Mouse (Mus musculus) heart, embryonic 14.5 days (tissue): ENCODE data around the gene Yeats4. TPM values are rescaled to one million over a fixed set of nuclear protein-coding genes. Genes with fewer than 3 reads are reported as not detected.

Source experiments
- ATAC-seq: fragments of 200-750 bp; cut with Nextera tagmentation; 2 replicates; pipeline ENCODE4 v1.8.0; 2017; ENCODE audit warnings: low read depth, moderate TSS enrichment; ENCODE audit not compliant: insufficient number of reproducible peaks, insufficient read depth, low FRiP score
- H3K27ac ChIP-seq, 2 experiments: fragments of 200-500 bp in 1 of 2; fragments of 300-500 bp in 1 of 2; sonication (generic) in 1 of 2; replicated peaks in 1 of 2; 2 replicates each; pipeline ENCODE4 v1.5.1; 2012 to 2014; ENCODE audit warnings: low read depth in 2 of 2, low read length in 2 of 2, control low read depth in 1 of 2, mild to moderate bottlenecking in 1 of 2, mixed read lengths in 1 of 2; ENCODE audit not compliant: control insufficient read depth in 1 of 2, insufficient read depth in 1 of 2
- H3K27me3 ChIP-seq: fragments of 300-500 bp; sonication (generic); 2 replicates; pipeline ENCODE4 v1.6.1; 2014; ENCODE audit warnings: mild to moderate bottlenecking, low read length, control low read depth; ENCODE audit not compliant: control insufficient read depth, insufficient read depth
- H3K36me3 ChIP-seq: fragments of 300-500 bp; sonication (generic); 2 replicates; pipeline ENCODE4 v1.6.1; 2014; ENCODE audit warnings: mild to moderate bottlenecking, control low read depth, low read length, mixed read lengths; ENCODE audit not compliant: control insufficient read depth, insufficient read depth
- H3K4me1 ChIP-seq, 2 experiments: fragments of 200-500 bp in 1 of 2; fragments of 300-500 bp in 1 of 2; sonication (generic) in 1 of 2; 2 replicates each; pipeline ENCODE4 v1.6.1; 2012 to 2014; ENCODE audit warnings: low read length in 2 of 2, control low read depth in 1 of 2, mixed read lengths in 1 of 2; ENCODE audit not compliant: control insufficient read depth in 2 of 2, insufficient read depth in 2 of 2
- H3K4me2 ChIP-seq: fragments of 300-500 bp; sonication (generic); 2 replicates; pipeline ENCODE4 v1.6.1; 2014; ENCODE audit warnings: mild to moderate bottlenecking, low read length
- H3K4me3 ChIP-seq, 2 experiments: fragments of 200-500 bp in 1 of 2; fragments of 300-500 bp in 1 of 2; sonication (generic) in 1 of 2; 2 replicates each; pipeline ENCODE4 v1.5.1; 2012 to 2014; ENCODE audit warnings: low read length in 2 of 2, mild to moderate bottlenecking in 2 of 2, control low read depth in 1 of 2, low read depth in 1 of 2, moderate library complexity in 1 of 2; ENCODE audit not compliant: control insufficient read depth in 1 of 2, insufficient read depth in 1 of 2
- H3K9ac ChIP-seq: fragments of 300-500 bp; sonication (generic); 2 replicates; pipeline ENCODE4 v1.6.1; 2014; ENCODE audit warnings: mild to moderate bottlenecking, low read length
- H3K9me3 ChIP-seq: fragments of 300-500 bp; sonication (generic); 2 replicates; pipeline ENCODE4 v1.6.1; 2016; ENCODE audit warnings: low read length, control low read depth; ENCODE audit not compliant: control insufficient read depth
- WGBS: fragments of 180-500 bp; shearing (Covaris S2); extraction: QIAGEN DNeasy Blood & Tissue Kit; methylation state at CpG from one replicate; pipeline ENCODE4 v1.1.7; 2014; 5-methylcytosine and 5-hydroxymethylcytosine counted together
- polyA plus RNA-seq: library from polyadenylated mRNA; unstranded; fragments of >200 nt; fragmentation: Nextera tagmentation; extraction: Ambion mirVana; gene quantifications from 2 replicates; pipeline ENCODE4 v1.2.1, GENCODE M21; 2014

The Yeats4 gene
- polyA plus RNA-seq = 48.0 and 52.1 TPM in 2 replicates

DNA sequence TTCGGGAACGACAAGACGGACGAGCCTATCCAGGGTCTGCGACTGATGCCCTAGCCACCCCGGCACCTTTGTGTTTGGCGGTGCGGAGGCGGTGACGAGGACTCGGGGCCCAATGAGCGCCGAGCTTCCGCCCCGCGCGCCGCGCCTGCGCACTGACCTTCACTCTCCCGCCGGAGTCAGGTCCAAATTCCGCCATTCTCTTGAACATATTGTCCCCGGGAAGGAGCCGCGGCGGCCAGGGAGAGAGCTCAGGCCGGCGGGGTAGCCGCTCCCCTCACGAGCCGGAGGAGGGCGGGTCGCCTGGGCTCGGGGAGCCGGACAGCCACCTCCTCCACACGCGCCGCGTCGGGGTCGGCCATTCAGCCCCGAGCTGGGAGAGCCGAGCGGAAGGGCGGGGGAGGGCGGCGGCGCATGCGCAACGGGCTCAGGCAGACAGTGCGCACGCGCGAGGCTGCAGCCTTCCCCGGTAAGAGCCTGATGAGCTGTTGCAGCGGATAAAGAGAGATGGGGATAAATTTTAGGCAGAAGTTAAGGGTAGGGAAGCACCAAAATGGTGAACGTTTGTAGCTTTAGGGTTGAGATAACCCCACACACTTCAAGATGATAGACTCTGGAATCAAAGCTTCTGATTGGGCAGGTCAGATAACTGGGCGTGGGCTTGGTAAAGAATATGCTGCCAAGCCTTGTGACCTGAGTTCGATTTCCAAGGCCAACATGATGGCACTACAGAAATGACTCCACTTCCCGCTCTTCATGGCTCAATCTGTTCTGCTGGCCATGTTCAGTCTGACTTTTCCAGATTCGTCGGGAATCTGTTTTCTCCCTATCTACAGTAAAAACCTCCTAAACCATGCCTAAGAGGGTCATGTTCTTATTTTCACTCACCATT, at the start of gene Yeats4:
Gene Yeats4 (minus strand): TSS at position 406 of the 889 bp plus-strand sequence.
- WGBS = under 1% methylated on average over 62 of the region's 63 CpGs
- Histone ChIP-seq H3K27ac (peak within 1 kb of the TSS; percentile 98 to 99), H3K9me3 (no peaks in the 10 kb centered on the region), H3K27me3 (no peaks in the 10 kb centered on the region), H3K4me1 (peaks cover 0 to 17% of the 10 kb centered on the region in 2 experiments; a peak in 2 of 4 replicates), H3K9ac (peak within 1 kb of the TSS; percentile 94), H3K4me2 (peak within 1 kb of the TSS; percentile 90), H3K4me3 (peak within 1 kb of the TSS; percentile 84 to 91), H3K36me3 (peaks cover 37% of the 10 kb centered on the region)
- peak; percentile 94 for ATAC-seq

GRCm38 (mm10) chr10:117272023-117272422, 47.7 kb upstream of the Yeats4 start:
- no peak overlapping the region for H3K27ac ChIP-seq
- no peaks in the 10 kb centered on the region for H3K36me3 ChIP-seq
- H3K9ac ChIP-seq = no peak overlapping the region
- H3K4me3 ChIP-seq = no peak overlapping the region
- no peaks in the 10 kb centered on the region for H3K9me3 ChIP-seq
- H3K4me2 ChIP-seq = no peak overlapping the region
- no peak for ATAC-seq
- no peaks in the 10 kb centered on the region for H3K27me3 ChIP-seq
- no peaks in the 10 kb centered on the region; a peak in 1 of 4 replicates for H3K4me1 ChIP-seq

DNA sequence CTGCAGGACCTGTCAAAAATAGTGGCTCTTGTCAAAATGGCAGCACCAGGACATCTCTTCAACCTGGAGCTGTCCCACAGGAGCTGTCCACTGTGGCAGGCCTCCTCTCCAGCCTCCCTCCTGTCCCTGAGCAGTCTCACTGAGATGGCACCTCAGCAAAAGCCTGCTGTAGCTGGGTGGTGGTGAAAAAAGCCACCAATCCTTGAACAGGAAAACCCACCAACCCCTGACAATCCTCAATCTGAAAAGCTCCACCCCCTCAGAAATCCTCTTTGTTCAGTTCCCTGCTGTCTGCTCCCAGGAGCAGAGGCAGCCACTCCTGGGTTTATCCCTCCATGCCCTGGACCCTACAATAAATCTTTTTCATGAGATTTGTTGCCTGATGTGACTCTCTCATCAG, 35.6 kb upstream of the Yeats4 start:
- Histone ChIP-seq H3K4me2 (no peak overlapping the region), H3K9ac (no peak overlapping the region), H3K9me3 (0 out of 2 replicates have a peak, but pooled peaks cover 5% of the 10 kb centered on the region), H3K4me1 (no peaks in the 10 kb centered on the region), H3K4me3 (no peak overlapping the region), H3K27me3 (no peaks in the 10 kb centered on the region), H3K36me3 (no peaks in the 10 kb centered on the region), H3K27ac (no peak overlapping the region)
- no peak for ATAC-seq

- Histone ChIP-seq H3K9ac (no peak within 1 kb of the TSS), H3K9me3 (no peaks in the 10 kb centered on the region), H3K4me3 (no peak within 1 kb of the TSS), H3K27me3 (no peaks in the 10 kb centered on the region), H3K27ac (no peak within 1 kb of the TSS), H3K36me3 (no peaks in the 10 kb centered on the region), H3K4me2 (no peak within 1 kb of the TSS), H3K4me1 (no peaks in the 10 kb centered on the region)
- 84% methylated on average over 12 of the region's 12 CpGs for WGBS
- no peak for ATAC-seq
These were observed 14.3 kb upstream of the Yeats4 start, which contains the start of gene 9530003J23Rik for GRCm38 (mm10) chr10:117238603-117239002. Gene 9530003J23Rik, minus strand, starts transcription at chr10:117238703.

- Histone ChIP-seq H3K36me3 (no peaks in the 10 kb centered on the region), H3K9me3 (no peaks in the 10 kb centered on the region), H3K9ac (no peak overlapping the region), H3K27ac (no peak overlapping the region), H3K27me3 (no peaks in the 10 kb centered on the region), H3K4me2 (peak overlapping the region; percentile 39), H3K4me3 (no peak overlapping the region), H3K4me1 (no peaks in the 10 kb centered on the region)
- WGBS = 32% methylated on average over 11 of the region's 11 CpGs
- no peak for ATAC-seq
These were observed 11.6 kb upstream of the Yeats4 start for GRCm38 (mm10) chr10:117235866-117236265.

DNA sequence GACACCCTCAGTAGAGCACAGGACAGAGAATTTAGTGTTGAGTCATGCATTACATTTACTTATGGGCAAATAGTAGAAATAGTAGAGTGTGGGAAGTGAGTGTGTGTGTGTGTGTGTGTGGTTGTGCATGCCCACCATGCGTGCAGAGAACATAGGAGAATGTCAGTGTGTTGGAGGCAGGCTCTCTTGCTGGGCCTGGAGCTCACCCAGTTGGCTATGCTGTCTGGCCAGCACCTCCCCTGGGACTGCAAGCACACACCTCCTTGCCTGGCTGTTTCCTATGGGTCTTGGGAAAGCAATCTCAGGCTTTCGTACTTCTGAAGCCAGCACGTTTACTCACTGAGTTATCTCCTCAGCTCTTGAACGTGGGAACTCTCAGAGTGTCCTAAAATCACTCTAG, 10.5 kb upstream of the Yeats4 start:
- Histone ChIP-seq H3K4me3 (no peak overlapping the region), H3K36me3 (no peaks in the 10 kb centered on the region), H3K9me3 (no peaks in the 10 kb centered on the region), H3K9ac (no peak overlapping the region), H3K27me3 (no peaks in the 10 kb centered on the region), H3K4me1 (no peaks in the 10 kb centered on the region), H3K27ac (no peak overlapping the region), H3K4me2 (no peak overlapping the region)
- no peak for ATAC-seq
- WGBS = 52% methylated on average over 4 of the region's 4 CpGs

DNA sequence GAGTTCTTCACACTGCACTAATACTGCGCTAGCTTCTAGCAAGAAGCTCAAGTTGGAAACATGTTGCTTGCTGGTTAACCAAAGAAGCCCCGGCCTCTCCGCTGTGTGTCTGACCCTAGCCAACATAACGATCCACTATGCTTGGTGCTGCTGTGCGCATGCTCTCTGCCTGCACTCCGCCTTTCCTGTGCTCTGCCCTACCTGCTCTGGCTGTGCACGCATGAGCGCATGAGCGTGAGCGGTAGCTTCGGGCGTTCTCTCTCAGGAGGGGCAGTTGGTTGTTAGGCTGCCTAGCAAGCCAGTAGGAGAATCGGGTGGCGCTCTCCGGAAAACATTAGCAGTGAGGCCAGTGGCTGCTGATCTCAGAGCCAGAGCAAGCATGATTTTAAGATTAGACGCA, 5.5 kb upstream of the Yeats4 start:
- no peak overlapping the region for H3K9ac ChIP-seq
- ATAC-seq = no peak
- no peaks in the 10 kb centered on the region for H3K36me3 ChIP-seq
- WGBS = 70% methylated on average over 16 of the region's 16 CpGs
- peaks cover 0 to 2% of the 10 kb centered on the region in 2 experiments; a peak in 1 of 4 replicates for H3K4me1 ChIP-seq
- no peak overlapping the region for H3K4me3 ChIP-seq
- H3K27ac ChIP-seq = no peak overlapping the region
- no peaks in the 10 kb centered on the region for H3K27me3 ChIP-seq
- H3K4me2 ChIP-seq = no peak overlapping the region
- H3K9me3 ChIP-seq = no peaks in the 10 kb centered on the region
